In genomic region chr2:158375443-158376122, GRCm38 (mm10) we compare ENCODE assay signal across 7 mouse cellular contexts. TPM values are rescaled to one million over a fixed set of nuclear protein-coding genes. Genes with fewer than 3 reads are reported as not detected.
DNase-seq lines count a peak whose midpoint lies in the region; ATAC-seq and TF ChIP-seq lines count a peak whose summit lies in the region.

Snhg11 (plus strand) TSS chr2:158375638.

- DNase-seq in adrenal gland, adult 2 months: peak; percentile 36
- peak; percentile 54 for DNase-seq in brain, embryonic 18.5 days (ENCODE audit: low read depth, low spot score)
- peak; percentile 87 for DNase-seq in forebrain, embryonic 11.5 days (ENCODE audit: low spot score)
- DNase-seq in kidney, adult 2 months: peak; percentile 32
- peak; percentile 78 for DNase-seq in limb, embryonic 10.5 days (ENCODE audit: low spot score)
- DNase-seq in midbrain, embryonic 10.5 days (ENCODE audit: low spot score): peak; percentile 81
- peak; percentile 62 for DNase-seq in stomach, postnatal 0 days (ENCODE audit: low spot score)

- TF ChIP-seq CTCF in kidney, adult 2 months (conservative IDR thresholded peaks at IDR 0.05; ENCODE audit: insufficient read depth, insufficient read length, low read depth, low read length): peak; percentile 67
- TF ChIP-seq CTCF in stomach, postnatal 0 days (IDR thresholded peaks at IDR 0.05; ENCODE audit: low read depth): peak; percentile 68

- H3K4me1 ChIP-seq in forebrain, embryonic 11.5 days (replicated peaks; ENCODE audit: control insufficient read depth, insufficient read depth, low read length): no peaks in the 10 kb centered on the region
- H3K4me1 ChIP-seq in kidney, adult 2 months (ENCODE audit: control insufficient read depth, insufficient read depth, low read length): peaks cover 4% of the 10 kb centered on the region; the same call in 1 of the 2 replicates
- H3K4me1 ChIP-seq in limb, embryonic 10.5 days: peaks cover 10% of the 10 kb centered on the region
- peaks cover 17% of the 10 kb centered on the region for H3K4me1 ChIP-seq in midbrain, embryonic 10.5 days
- H3K4me1 ChIP-seq in stomach, postnatal 0 days (replicated peaks; ENCODE audit: control insufficient read depth, insufficient read depth): no peaks in the 10 kb centered on the region

- no peaks in the 10 kb centered on the region for H3K9me3 ChIP-seq in forebrain, embryonic 11.5 days (ENCODE audit: control insufficient read depth, low read length)
- H3K9me3 ChIP-seq in limb, embryonic 10.5 days (replicated peaks): no peaks in the 10 kb centered on the region
- no peaks in the 10 kb centered on the region for H3K9me3 ChIP-seq in midbrain, embryonic 10.5 days (replicated peaks)
- no peaks in the 10 kb centered on the region for H3K9me3 ChIP-seq in stomach, postnatal 0 days (ENCODE audit: control insufficient read depth, low read length)

- no peak for TF ChIP-seq POLR2A in kidney, adult 2 months (IDR thresholded peaks at IDR 0.05; ENCODE audit: low read depth, low read length)

- no peak for TF ChIP-seq EP300 in stomach, postnatal 0 days (optimal IDR thresholded peaks at IDR 0.05)

- peak; percentile 76 for ATAC-seq in forebrain, embryonic 11.5 days (replicated peaks; ENCODE audit: low FRiP score)
- ATAC-seq in stomach, postnatal 0 days (ENCODE audit: low FRiP score, low TSS enrichment): peak; percentile 30; the same call in 1 of the 2 replicates

- 2% methylated on average over 36 of the region's 36 CpGs for WGBS in forebrain, embryonic 11.5 days
- 4% methylated on average over 36 of the region's 36 CpGs for WGBS in kidney, adult 2 months
- 2% methylated on average over 36 of the region's 36 CpGs for WGBS in limb, embryonic 10.5 days
- WGBS in midbrain, embryonic 10.5 days: 2% methylated on average over 36 of the region's 36 CpGs
- WGBS in stomach, postnatal 0 days: 3% methylated on average over 36 of the region's 36 CpGs

- peak within 1 kb of the TSS; percentile 51 for H3K4me2 ChIP-seq in forebrain, embryonic 11.5 days (ENCODE audit: low read depth, low read length, severe bottlenecking)
- peak within 1 kb of the TSS; percentile 45 for H3K4me2 ChIP-seq in stomach, postnatal 0 days (replicated peaks; ENCODE audit: low read depth)

- peak within 1 kb of the TSS; percentile 18; the same call in 1 of the 2 replicates for H3K9ac ChIP-seq in forebrain, embryonic 11.5 days (ENCODE audit: low read length)
- no peak within 1 kb of the TSS for H3K9ac ChIP-seq in stomach, postnatal 0 days (ENCODE audit: low read length)

- H3K36me3 ChIP-seq in forebrain, embryonic 11.5 days (ENCODE audit: control insufficient read depth, insufficient read depth, low read length): no peaks in the 10 kb centered on the region
- no peaks in the 10 kb centered on the region for H3K36me3 ChIP-seq in kidney, adult 2 months (ENCODE audit: control insufficient read depth, insufficient read depth, low read length)
- no peaks in the 10 kb centered on the region for H3K36me3 ChIP-seq in limb, embryonic 10.5 days
- no peaks in the 10 kb centered on the region for H3K36me3 ChIP-seq in midbrain, embryonic 10.5 days
- H3K36me3 ChIP-seq in stomach, postnatal 0 days (ENCODE audit: control insufficient read depth, insufficient read depth, low read length): no peaks in the 10 kb centered on the region

- H3K27ac ChIP-seq in forebrain, embryonic 11.5 days (ENCODE audit: low read depth, low read length): no peak within 1 kb of the TSS
- peak within 1 kb of the TSS; percentile 12; the same call in 1 of the 2 replicates for H3K27ac ChIP-seq in kidney, adult 2 months (ENCODE audit: insufficient read depth, low read depth, low read length)
- peak within 1 kb of the TSS; percentile 42 for H3K27ac ChIP-seq in limb, embryonic 10.5 days
- H3K27ac ChIP-seq in midbrain, embryonic 10.5 days (replicated peaks): peak within 1 kb of the TSS; percentile 61
- H3K27ac ChIP-seq in stomach, postnatal 0 days (replicated peaks): no peak within 1 kb of the TSS

- H3K4me3 ChIP-seq in forebrain, embryonic 11.5 days (ENCODE audit: low read depth, low read length): peak within 1 kb of the TSS; percentile 32
- H3K4me3 ChIP-seq in kidney, adult 2 months (ENCODE audit: insufficient read depth, low read depth, low read length): peak within 1 kb of the TSS; percentile 58
- H3K4me3 ChIP-seq in limb, embryonic 10.5 days: peak within 1 kb of the TSS; percentile 57
- peak within 1 kb of the TSS; percentile 64 for H3K4me3 ChIP-seq in midbrain, embryonic 10.5 days
- H3K4me3 ChIP-seq in stomach, postnatal 0 days (ENCODE audit: low read depth, low read length): peak within 1 kb of the TSS; percentile 10; the same call in 1 of the 2 replicates

- peaks cover 5% of the 10 kb centered on the region; the same call in 1 of the 2 replicates for H3K27me3 ChIP-seq in forebrain, embryonic 11.5 days (ENCODE audit: control insufficient read depth, insufficient read depth, low read length)
- no peaks in the 10 kb centered on the region for H3K27me3 ChIP-seq in kidney, adult 2 months (replicated peaks; ENCODE audit: control insufficient read depth, insufficient read depth, low read length)
- H3K27me3 ChIP-seq in limb, embryonic 10.5 days (ENCODE audit: low read depth, poor library complexity, severe bottlenecking): peaks cover 51% of the 10 kb centered on the region
- peaks cover 41% of the 10 kb centered on the region for H3K27me3 ChIP-seq in midbrain, embryonic 10.5 days (ENCODE audit: low read depth, poor library complexity, severe bottlenecking)
- no peaks in the 10 kb centered on the region for H3K27me3 ChIP-seq in stomach, postnatal 0 days (ENCODE audit: control insufficient read depth, insufficient read depth, low read length)

RNA-seq across cellular contexts. Expression of gene Snhg11, which starts in this region (rescaled TPM):
- 1 to 10 TPM; 8.8 to 9.8 TPM for total RNA-seq in adrenal gland, adult 2 months (2021)
- 8.7 and 11.2 TPM in 2 replicates for polyA plus RNA-seq in adrenal gland, adult 2 months (2012; rRNA removed)
- 20.2 and 23.8 TPM in 2 replicates for polyA plus RNA-seq in forebrain, embryonic 11.5 days (2014; fragmentation: Nextera tagmentation; extraction: Ambion mirVana)
- polyA plus RNA-seq in kidney, adult 2 months (2012; rRNA removed): 35.3 and 58.4 TPM in 2 replicates
- 7.0 TPM in 2 replicates for polyA plus RNA-seq in limb, embryonic 10.5 days (2016; fragmentation: Nextera tagmentation; extraction: Ambion mirVana)
- polyA plus RNA-seq in midbrain, embryonic 10.5 days (2016; fragmentation: Nextera tagmentation; extraction: Ambion mirVana): 36.4 and 55.1 TPM in 2 replicates
- polyA plus RNA-seq in stomach, postnatal 0 days (2015; fragmentation: Nextera tagmentation; extraction: Ambion mirVana): 3.3 and 3.7 TPM in 2 replicates

Comparison
In these comparisons a context has a peak if more than half of its experiments do, and no peak if none do; other contexts are left out.
1. DNase-seq: peak in every context shown above with its lines; median percentile 87 in forebrain, embryonic 11.5 days; 81 in midbrain, embryonic 10.5 days; 78 in limb, embryonic 10.5 days; 62 in stomach, postnatal 0 days; 54 in brain, embryonic 18.5 days; 36 in adrenal gland, adult 2 months; 32 in kidney, adult 2 months.
2. H3K27ac ChIP-seq: peak in kidney, adult 2 months (single experiment), limb, embryonic 10.5 days (single experiment) and midbrain, embryonic 10.5 days (single experiment); none in forebrain, embryonic 11.5 days (single experiment) and stomach, postnatal 0 days (single experiment).
3. H3K4me3 ChIP-seq: peak in every context shown above with its lines; median percentile 64 in midbrain, embryonic 10.5 days; 58 in kidney, adult 2 months; 57 in limb, embryonic 10.5 days; 32 in forebrain, embryonic 11.5 days; 10 in stomach, postnatal 0 days.